Mouse (Mus musculus) embryonic fibroblast, embryonic 13.5 days (primary cell): ENCODE data around the gene Ncbp3.

Experiments used
- CTCF ChIP-seq: IDR thresholded peaks from 2 replicates; pipeline ENCODE4 v1.5.1; 2011; ENCODE audit warnings: mild to moderate bottlenecking, control low read depth, low read length, moderate library complexity, borderline replicate concordance; ENCODE audit not compliant: insufficient read depth
- POLR2A ChIP-seq: IDR thresholded peaks from 2 replicates; pipeline ENCODE4 v1.6.1; 2011; ENCODE audit warnings: low read depth, mild to moderate bottlenecking, control low read depth, low read length, moderate library complexity

- TF ChIP-seq CTCF (no peak), POLR2A (no peak)
Observed at GRCm38 (mm10) chr11:73052795-73053194, 5.2 kb downstream of the Ncbp3 start.
